Mouse (Mus musculus): ENCODE measurements at regions not wholly inside any gene's neighbourhood (a gene's known extent, or its start where the extent isn't known, plus 50 kb on each side); places are given as distances from the start of the nearest gene placed in this dataset.
A peak's percentile ranks its signal among the peaks of the same experiment; 100 is the strongest.

DNA sequence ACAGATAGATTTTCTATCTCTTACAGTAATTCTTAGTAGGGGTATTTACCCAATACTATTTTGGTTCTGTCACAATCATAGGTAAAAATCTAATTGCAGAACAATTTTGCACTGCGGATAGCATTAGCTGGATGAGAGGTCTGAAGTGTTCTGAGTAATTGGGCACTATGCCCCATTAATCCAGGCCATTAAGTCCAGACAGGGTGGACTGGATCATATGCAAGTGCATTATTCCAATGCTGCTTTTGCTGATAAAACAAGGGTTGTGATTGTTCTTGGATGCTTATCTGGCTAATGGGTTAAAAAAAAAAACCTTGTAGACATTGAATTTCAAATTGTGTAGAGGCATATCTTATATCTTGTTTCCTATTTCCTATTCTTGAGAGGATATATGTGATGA is 1732.6 kb upstream of the Gm6569 start:
- no peak for DNase-seq (ENCODE audit: low read depth)

- no peak for DNase-seq (ENCODE audit: low read depth)
Observed at GRCm38 (mm10) chr15:72105830-72106413, 1728.4 kb upstream of the Gm6569 start.

- DNase-seq (ENCODE audit: low read depth) = no peak
Observed at GRCm38 (mm10) chr15:72110520-72110919, 1723.8 kb upstream of the Gm6569 start.

GRCm38 (mm10) chr15:72116772-72117171 is 1717.6 kb upstream of the Gm6569 start:
- no peak for DNase-seq (ENCODE audit: low read depth)

DNA sequence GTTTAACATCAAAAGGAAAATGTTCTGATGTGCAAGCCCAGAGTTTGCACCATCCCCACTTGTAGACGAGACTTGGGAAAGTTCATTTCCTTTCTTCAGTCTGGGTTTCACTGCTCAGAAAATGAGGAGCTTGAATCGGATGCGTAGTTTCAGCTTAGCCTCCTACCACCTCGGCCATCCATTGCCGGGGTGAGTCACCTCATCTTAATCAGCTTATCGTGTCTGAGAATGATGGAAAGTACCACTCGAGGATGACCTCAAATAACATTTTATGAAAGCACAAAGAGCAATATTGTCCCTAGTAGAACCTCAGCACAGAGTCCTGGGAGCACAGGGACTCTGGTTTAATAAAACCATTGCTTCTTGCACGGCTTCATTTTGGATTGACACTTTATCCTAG is 1700.1 kb upstream of the Gm6569 start:
- DNase-seq (ENCODE audit: low read depth) = no peak

- DNase-seq (ENCODE audit: low read depth) = no peak
Observed at GRCm38 (mm10) chr15:72135992-72136617, 1698.3 kb upstream of the Gm6569 start.

DNA sequence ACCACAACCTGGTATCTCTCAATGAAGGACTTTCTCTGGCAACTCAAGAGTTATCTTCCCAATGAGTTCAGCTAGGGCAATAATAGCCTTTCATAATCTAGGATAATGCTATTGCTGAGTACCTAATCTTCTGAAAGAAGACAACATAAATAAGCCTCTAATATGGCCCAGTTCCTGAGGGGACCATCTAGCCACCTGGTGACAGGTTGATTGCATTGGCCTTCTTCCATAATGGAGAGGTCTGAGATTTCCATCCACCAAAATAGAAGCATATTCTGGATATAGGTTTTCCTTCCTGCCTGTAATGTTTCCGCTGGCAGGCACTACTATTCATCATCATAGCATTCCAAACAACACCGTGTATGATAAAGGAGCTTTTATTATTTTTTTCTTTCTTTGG is 1694.2 kb upstream of the Gm6569 start:
- DNase-seq (ENCODE audit: low read depth) = no peak

- no peak for DNase-seq (ENCODE audit: low read depth)
Observed at GRCm38 (mm10) chr15:72150581-72150980, 1683.8 kb upstream of the Gm6569 start.

DNA sequence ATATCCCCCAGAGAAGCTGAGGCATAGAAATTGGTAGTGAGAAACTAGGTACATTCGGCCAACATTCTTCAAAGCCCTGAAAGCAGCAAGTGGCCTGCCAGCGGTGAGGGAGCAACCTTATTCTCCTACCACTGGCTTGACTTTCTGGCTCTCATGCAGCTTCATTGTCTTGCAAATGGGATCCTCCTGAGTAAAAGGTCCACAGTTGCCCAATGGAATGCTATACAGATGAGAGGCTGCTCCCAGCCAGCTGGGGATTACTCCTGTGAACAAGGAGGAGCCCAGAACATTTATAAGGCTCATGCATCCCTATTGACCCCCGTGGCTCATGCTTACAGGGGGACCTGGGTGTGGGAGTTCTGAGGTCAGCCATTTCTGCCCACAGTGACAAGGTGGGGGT is 1675.9 kb upstream of the Gm6569 start:
- no peak for DNase-seq (ENCODE audit: low read depth)

DNA sequence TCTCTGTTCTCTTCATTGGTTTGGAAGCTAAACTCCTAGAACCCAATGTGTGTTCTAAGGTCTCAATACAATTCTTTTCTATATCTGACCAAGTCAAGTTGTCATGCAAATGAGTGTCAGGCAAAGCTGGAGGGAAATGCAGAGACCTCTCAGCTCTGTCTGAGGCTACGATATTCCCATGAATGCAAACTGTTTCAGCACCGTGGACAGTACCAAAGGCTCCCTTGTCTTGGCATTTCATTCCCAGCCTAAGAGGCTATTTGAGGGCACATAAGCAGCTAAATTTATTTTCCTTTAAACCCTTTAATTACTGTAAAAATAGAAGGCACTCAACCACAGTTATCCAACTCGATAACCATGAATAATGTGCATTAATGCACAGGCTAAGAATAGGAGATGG is 1633.5 kb upstream of the Gm6569 start:
- no peak for DNase-seq (ENCODE audit: low read depth)

DNA sequence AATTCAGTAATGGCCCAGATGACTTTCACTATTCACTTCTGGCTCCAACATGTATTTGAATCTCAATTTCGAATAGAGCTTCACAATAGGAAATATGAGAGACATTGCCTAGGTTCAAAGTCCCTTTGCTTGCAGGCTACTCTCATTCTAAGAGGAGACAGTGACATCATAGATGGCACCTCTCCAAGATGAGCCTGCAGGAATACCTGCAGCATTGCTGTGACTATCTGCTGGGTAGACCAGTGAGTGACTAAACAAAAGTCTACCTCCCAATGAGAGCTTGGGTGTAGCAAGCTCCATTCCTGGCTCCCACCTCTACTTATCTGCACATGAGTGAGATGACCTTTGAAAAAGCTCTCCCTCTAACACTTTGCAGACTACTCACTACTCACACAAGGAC is 1632.6 kb upstream of the Gm6569 start:
- no peak for DNase-seq (ENCODE audit: low read depth)

DNA sequence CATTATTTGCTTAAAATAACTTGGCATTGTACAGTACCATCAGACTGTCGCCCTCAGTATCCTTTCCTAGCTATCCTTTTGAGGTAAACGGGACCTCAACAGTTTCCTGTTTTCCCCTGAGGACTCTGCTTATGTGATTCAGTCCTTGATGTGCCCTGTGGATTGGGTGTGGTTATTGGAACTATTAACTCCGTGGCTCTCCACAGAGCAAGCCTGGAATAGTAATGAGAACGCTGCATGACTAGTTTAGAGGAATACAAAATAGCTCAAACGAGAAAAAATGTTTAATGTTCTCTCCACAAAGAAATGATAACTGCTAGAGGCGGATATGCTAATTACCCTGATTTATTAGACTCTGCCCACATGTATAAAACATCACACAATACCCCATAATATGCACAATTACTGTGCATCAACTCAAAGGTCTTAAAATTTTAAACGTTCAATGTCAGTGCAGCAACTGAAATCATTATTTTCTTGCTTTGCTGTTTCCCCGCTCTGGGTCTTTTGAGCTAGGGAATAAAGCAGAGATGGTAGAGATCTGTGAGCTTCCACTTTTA is 1629.0 kb upstream of the Gm6569 start:
- no peak for DNase-seq (ENCODE audit: low read depth)

DNA sequence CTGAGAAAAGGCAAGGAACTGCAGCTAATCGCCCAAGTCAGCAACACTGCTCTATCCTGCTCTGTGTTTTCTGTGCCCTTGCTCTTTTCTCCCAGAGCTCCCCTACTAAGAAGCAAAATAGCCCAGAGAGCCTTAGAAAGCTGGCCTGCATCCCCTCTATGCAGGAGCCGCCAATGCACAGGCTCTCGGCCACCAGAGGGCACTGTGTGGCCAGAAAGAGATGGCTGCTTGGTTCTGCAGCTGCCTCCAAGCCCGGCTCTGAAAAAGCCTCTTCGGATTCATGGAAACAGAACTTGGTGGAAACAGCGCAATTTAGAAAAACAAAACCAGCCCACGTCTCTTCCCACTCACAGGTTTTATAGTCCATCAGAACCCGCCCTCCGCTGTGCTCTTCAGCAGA is 1628.4 kb upstream of the Gm6569 start:
- peak; percentile 7 for DNase-seq (ENCODE audit: low read depth)

- DNase-seq (ENCODE audit: low read depth) = no peak
Observed at GRCm38 (mm10) chr15:72207589-72207988, 1626.8 kb upstream of the Gm6569 start.

- no peak for DNase-seq (ENCODE audit: low read depth)
Observed at GRCm38 (mm10) chr15:72208076-72208475, 1626.3 kb upstream of the Gm6569 start.

DNA sequence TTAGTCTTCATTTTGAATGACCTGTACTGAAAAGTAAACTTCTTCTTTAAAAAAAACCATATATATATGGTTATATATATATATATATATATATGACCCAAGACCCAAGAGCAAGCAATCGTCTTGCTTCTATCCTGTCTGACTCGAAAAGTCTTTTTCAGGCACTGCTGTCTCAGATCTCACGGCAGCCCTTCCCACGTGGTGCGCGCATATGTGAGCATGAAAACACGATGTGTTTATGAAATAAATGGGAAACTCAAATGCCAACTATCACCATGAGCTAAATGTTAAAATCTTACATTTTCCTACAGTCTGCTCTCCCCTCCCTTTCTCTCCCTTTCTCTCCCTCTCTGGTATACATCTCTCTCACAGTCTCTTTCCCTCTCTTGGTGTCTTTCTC is 1625.4 kb upstream of the Gm6569 start:
- no peak for DNase-seq (ENCODE audit: low read depth)

- DNase-seq (ENCODE audit: low read depth) = no peak
Observed at GRCm38 (mm10) chr15:72217731-72218130, 1616.6 kb upstream of the Gm6569 start.

DNA sequence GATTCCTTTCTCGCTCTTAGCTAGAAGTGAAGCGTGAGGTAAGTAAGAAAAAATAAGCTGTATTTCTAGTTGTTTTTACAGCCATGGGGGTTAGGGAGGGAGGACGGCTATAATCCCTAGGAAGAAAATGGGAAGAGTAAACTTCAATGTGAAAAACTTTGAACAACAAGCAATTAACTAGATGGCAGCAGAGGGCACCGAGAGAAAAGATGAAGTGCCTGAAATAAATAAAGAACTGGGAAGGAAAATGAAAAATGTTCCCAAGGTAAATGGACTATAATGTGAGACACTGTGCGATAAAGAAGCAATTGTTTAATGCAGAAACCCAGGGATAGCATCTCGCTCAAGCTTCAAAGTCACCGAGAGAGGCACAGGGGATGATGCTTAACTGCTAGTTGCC is 1614.4 kb upstream of the Gm6569 start:
- no peak for DNase-seq (ENCODE audit: low read depth)

DNA sequence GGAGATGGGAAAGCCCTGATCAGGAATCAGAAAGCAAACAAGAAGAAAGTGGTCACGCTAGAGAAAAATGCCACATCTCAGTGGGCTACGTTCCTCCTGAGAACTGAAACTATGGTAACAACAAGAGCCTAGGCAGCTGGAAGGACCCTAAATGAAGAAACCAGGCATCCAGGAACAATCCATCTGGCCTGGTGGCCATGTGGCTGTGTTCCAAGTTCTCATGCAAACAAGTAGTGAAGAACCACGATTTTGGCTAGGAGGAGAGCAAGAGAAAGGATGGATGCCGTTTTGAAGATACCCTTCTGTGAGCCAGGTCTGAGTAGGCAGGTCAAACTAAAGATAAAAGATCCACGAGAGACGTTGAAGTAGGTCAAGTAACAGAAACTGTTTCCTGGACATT is 1613.6 kb upstream of the Gm6569 start:
- no peak for DNase-seq (ENCODE audit: low read depth)

GRCm38 (mm10) chr15:72232355-72232754 is 1602.0 kb upstream of the Gm6569 start:
- no peak for DNase-seq (ENCODE audit: low read depth)

- no peak for DNase-seq (ENCODE audit: low read depth)
Observed at GRCm38 (mm10) chr15:72264619-72265018, 1569.7 kb upstream of the Gm6569 start.

DNA sequence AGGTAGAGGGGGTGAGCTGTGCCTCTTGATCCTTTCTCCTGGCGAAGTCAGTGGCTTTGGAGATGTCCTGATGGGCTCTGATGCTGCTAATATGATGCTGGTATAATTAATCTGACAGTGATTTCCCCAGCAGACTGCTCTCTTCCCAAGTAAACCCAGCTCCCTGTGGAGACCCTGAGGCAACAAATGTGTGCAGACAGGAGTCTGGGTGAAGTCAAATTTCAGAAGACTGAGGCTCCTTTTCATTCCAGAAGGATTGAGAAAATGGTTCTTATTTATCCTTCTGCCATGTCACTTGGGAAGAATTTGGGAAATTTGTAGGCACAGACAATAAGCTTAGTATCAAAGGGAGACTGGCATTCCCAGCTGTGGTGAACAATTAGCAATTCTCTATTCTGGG is 1550.5 kb upstream of the Gm6569 start:
- DNase-seq (ENCODE audit: low read depth) = no peak

DNA sequence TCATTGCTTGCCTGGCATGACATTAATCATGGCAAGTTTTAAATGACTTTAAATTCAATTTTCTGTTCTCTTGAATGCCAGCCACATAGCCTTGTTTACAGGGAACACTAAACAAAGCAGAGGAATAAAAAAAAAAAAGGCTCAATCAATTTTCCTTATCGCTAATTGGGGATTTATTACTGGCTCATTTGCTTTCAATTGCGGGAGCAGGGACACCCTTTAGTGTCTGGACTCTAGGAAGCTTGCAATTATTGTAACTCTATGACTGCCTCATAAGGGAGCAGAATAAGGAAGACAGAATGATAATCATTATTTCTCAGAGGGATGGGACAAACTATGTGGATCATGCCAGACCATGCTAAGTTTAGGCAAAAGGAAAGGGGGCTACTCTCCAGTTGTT is 1537.7 kb upstream of the Gm6569 start:
- DNase-seq (ENCODE audit: low read depth) = no peak

GRCm38 (mm10) chr15:72312417-72312816 is 1521.9 kb upstream of the Gm6569 start:
- DNase-seq (ENCODE audit: low read depth) = no peak
